Mouse (Mus musculus): ENCODE results near the gene Calm1. TPM values are rescaled to one million over a fixed set of nuclear protein-coding genes. Genes with fewer than 3 reads are reported as not detected.
"Not testable (repeated sequence)": the region's sequence is repeated elsewhere in the genome, so short reads cannot be mapped to it uniquely, and the experiment has no call there.

Gene Calm1
- polyA plus RNA-seq, 1 experiment, result 594 TPM

- Histone ChIP-seq H3K27ac (ENCODE audit: insufficient read depth, low read length) (no peak overlapping the region), H3K4me3 (ENCODE audit: insufficient read depth, low read length) (no peak overlapping the region), H3K4me1 (ENCODE audit: control insufficient read depth, insufficient read depth, low read length) (peaks cover 11% of the 10 kb centered on the region; the same call in 1 of the 2 replicates)
- no peak for TF ChIP-seq POLR2A (IDR thresholded peaks at IDR 0.05; ENCODE audit: low read depth, low read length)
- no peak for TF ChIP-seq CTCF (IDR thresholded peaks at IDR 0.05; ENCODE audit: borderline replicate concordance, insufficient read depth, low read length)
Observed at GRCm38 (mm10) chr12:100214738-100215137, 15.5 kb downstream of the Calm1 start.

GRCm38 (mm10) chr12:100217087-100217486 is 17.9 kb downstream of the Calm1 start:
- H3K4me3 ChIP-seq (ENCODE audit: insufficient read depth, low read length); H3K27ac ChIP-seq (ENCODE audit: insufficient read depth, low read length); H3K4me1 ChIP-seq (ENCODE audit: control insufficient read depth, insufficient read depth, low read length): not testable (repeated sequence)

- Histone ChIP-seq H3K4me3 (ENCODE audit: insufficient read depth, low read length) (no peak overlapping the region), H3K4me1 (ENCODE audit: control insufficient read depth, insufficient read depth, low read length) (no peaks in the 10 kb centered on the region), H3K27ac (ENCODE audit: insufficient read depth, low read length) (no peak overlapping the region)
- TF ChIP-seq CTCF (IDR thresholded peaks at IDR 0.05; ENCODE audit: borderline replicate concordance, insufficient read depth, low read length) (no peak), POLR2A (IDR thresholded peaks at IDR 0.05; ENCODE audit: low read depth, low read length) (no peak)
Observed at GRCm38 (mm10) chr12:100220012-100220411, 20.8 kb downstream of the Calm1 start.

- Histone ChIP-seq H3K27ac (ENCODE audit: insufficient read depth, low read length) (no peak overlapping the region), H3K4me1 (ENCODE audit: control insufficient read depth, insufficient read depth, low read length) (no peaks in the 10 kb centered on the region), H3K4me3 (ENCODE audit: insufficient read depth, low read length) (no peak overlapping the region)
- no peak for TF ChIP-seq CTCF (IDR thresholded peaks at IDR 0.05; ENCODE audit: borderline replicate concordance, insufficient read depth, low read length)
Observed at GRCm38 (mm10) chr12:100221608-100222321, 22.5 kb downstream of the Calm1 start.

- Histone ChIP-seq H3K4me1 (ENCODE audit: control insufficient read depth, insufficient read depth, low read length) (no peaks in the 10 kb centered on the region), H3K4me3 (ENCODE audit: insufficient read depth, low read length) (no peak overlapping the region), H3K27ac (ENCODE audit: insufficient read depth, low read length) (no peak overlapping the region)
- TF ChIP-seq POLR2A (IDR thresholded peaks at IDR 0.05; ENCODE audit: low read depth, low read length) (no peak), CTCF (IDR thresholded peaks at IDR 0.05; ENCODE audit: borderline replicate concordance, insufficient read depth, low read length) (no peak)
Observed at GRCm38 (mm10) chr12:100222322-100222993, 23.2 kb downstream of the Calm1 start.

- Histone ChIP-seq H3K4me1 (ENCODE audit: control insufficient read depth, insufficient read depth, low read length) (no peaks in the 10 kb centered on the region), H3K27ac (ENCODE audit: insufficient read depth, low read length) (no peak overlapping the region), H3K4me3 (ENCODE audit: insufficient read depth, low read length) (no peak overlapping the region)
- TF ChIP-seq POLR2A (IDR thresholded peaks at IDR 0.05; ENCODE audit: low read depth, low read length) (no peak), CTCF (IDR thresholded peaks at IDR 0.05; ENCODE audit: borderline replicate concordance, insufficient read depth, low read length) (no peak)
Observed at GRCm38 (mm10) chr12:100223531-100223930, 24.3 kb downstream of the Calm1 start.

- H3K4me1 ChIP-seq (ENCODE audit: control insufficient read depth, insufficient read depth, low read length), result no peaks in the 10 kb centered on the region
- H3K27ac ChIP-seq (ENCODE audit: insufficient read depth, low read length), result no peak overlapping the region
- TF ChIP-seq CTCF (IDR thresholded peaks at IDR 0.05; ENCODE audit: borderline replicate concordance, insufficient read depth, low read length) (no peak), POLR2A (IDR thresholded peaks at IDR 0.05; ENCODE audit: low read depth, low read length) (no peak)
- no peak overlapping the region for H3K4me3 ChIP-seq (ENCODE audit: insufficient read depth, low read length)
Observed at GRCm38 (mm10) chr12:100225196-100225595, 26.0 kb downstream of the Calm1 start.

GRCm38 (mm10) chr12:100226073-100226472 is 26.8 kb downstream of the Calm1 start:
- TF ChIP-seq POLR2A (IDR thresholded peaks at IDR 0.05; ENCODE audit: low read depth, low read length) (no peak), CTCF (IDR thresholded peaks at IDR 0.05; ENCODE audit: borderline replicate concordance, insufficient read depth, low read length) (no peak)
- H3K27ac ChIP-seq (ENCODE audit: insufficient read depth, low read length), result no peak overlapping the region
- H3K4me1 ChIP-seq (ENCODE audit: control insufficient read depth, insufficient read depth, low read length), result no peaks in the 10 kb centered on the region
- H3K4me3 ChIP-seq (ENCODE audit: insufficient read depth, low read length), result no peak overlapping the region

- TF ChIP-seq CTCF (IDR thresholded peaks at IDR 0.05; ENCODE audit: borderline replicate concordance, insufficient read depth, low read length) (no peak), POLR2A (IDR thresholded peaks at IDR 0.05; ENCODE audit: low read depth, low read length) (no peak)
- Histone ChIP-seq H3K4me3 (ENCODE audit: insufficient read depth, low read length) (no peak overlapping the region), H3K27ac (ENCODE audit: insufficient read depth, low read length) (no peak overlapping the region), H3K4me1 (ENCODE audit: control insufficient read depth, insufficient read depth, low read length) (no peaks in the 10 kb centered on the region)
Observed at GRCm38 (mm10) chr12:100226621-100227020, 27.4 kb downstream of the Calm1 start.

- Histone ChIP-seq H3K4me3 (ENCODE audit: insufficient read depth, low read length) (no peak overlapping the region), H3K27ac (ENCODE audit: insufficient read depth, low read length) (no peak overlapping the region), H3K4me1 (ENCODE audit: control insufficient read depth, insufficient read depth, low read length) (no peaks in the 10 kb centered on the region)
- TF ChIP-seq CTCF (IDR thresholded peaks at IDR 0.05; ENCODE audit: borderline replicate concordance, insufficient read depth, low read length) (no peak), POLR2A (IDR thresholded peaks at IDR 0.05; ENCODE audit: low read depth, low read length) (no peak)
Observed at GRCm38 (mm10) chr12:100228041-100228725, 28.9 kb downstream of the Calm1 start.
